Mouse (Mus musculus): Measurements from ENCODE around the gene Spaar.

GRCm38 (mm10) chr4:43720491-43721228 is 9.2 kb upstream of the Spaar start:
- no peak for TF ChIP-seq GATA1 (IDR thresholded peaks at IDR 0.05; ENCODE audit: borderline replicate concordance, low read length)
- no peak for TF ChIP-seq FLI1 (IDR thresholded peaks at IDR 0.05; ENCODE audit: low read length)

All from megakaryocyte, embryonic 14.5 days (primary cell).